Mouse (Mus musculus): ENCODE measurements at regions not wholly inside any gene's neighbourhood (a gene's known extent, or its start where the extent isn't known, plus 50 kb on each side); places are given as distances from the start of the nearest gene placed in this dataset.

DNA sequence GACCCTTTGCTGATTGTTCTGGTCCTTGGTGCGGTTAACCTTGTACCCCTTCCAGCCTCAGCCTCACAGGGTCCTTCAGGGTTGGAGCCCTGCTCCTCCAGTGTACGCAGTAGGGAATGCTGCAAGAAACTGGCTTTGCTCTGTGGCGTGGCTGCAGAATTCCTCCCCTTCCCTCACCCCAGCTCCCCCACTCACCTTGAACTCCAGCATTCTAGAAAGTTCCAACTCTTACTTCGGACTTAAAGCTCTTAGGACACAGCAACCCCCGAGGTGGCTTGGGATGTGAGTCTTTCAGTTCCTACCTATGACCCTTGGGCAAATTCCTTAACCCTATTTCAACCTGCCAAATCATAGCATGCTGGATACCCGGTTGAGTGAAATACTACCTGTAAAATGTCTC lies 73.3 kb upstream of the 1700024P04Rik start:
- no peak for DNase-seq (ENCODE audit: low spot score in 2 of 2)

DNA sequence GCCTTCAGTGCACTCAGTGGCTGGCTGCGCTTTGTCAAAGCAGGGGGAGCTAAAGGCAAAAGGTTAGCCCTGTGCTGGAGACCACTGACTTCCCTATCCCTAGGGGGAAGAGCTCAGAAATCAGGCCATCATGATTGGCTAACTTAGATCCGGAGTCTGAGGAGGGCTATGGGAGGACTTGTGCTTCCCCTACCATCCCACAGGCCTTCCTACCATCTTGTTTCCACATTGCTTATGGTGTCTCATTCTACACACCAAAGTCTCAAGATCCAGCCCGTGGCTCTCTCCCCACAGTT lies 72.9 kb upstream of the 1700024P04Rik start:
- DNase-seq (ENCODE audit: low spot score in 2 of 2) = no peak

DNA sequence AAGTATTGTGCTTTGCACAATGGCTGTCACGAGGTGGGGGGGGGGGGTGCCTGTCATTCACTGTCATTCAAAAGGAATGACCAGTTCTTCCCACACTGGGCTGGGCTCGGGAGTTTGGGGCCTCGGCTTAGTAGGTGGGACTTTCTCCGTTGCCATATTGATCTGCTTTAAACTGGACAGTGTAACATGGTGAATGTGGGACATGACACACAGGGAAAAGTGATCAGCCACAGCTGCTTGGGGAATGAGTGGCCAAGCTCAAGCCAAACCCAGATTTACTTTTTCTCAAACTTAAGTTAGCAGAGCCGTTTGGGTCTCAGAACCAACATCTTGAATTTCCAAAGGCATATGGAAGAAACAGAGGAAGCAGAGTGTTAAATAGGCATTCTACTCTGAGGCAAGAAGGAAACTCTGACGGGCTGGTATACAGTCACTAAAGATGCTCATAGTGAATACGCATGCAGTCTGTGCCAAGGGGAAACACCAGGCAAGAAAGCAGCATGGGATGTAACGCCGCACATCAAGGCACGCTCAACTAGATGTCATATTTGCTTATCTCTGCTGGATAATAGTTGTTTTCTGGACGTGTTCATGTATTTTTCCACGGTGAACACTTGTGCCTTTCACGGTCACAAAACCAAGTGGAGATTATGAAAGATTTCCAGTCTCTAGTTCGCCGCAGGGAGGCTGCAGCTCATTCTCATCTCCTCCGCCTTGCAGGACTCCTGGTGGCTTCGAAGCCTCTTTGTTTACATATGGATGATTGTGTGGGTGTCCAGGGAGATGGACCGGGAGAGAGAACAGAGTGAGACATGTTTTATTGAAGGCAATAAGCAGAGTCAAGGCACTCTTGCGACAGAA lies 72.3 kb upstream of the 1700024P04Rik start:
- no peak for DNase-seq (ENCODE audit: low spot score in 2 of 2)

DNA sequence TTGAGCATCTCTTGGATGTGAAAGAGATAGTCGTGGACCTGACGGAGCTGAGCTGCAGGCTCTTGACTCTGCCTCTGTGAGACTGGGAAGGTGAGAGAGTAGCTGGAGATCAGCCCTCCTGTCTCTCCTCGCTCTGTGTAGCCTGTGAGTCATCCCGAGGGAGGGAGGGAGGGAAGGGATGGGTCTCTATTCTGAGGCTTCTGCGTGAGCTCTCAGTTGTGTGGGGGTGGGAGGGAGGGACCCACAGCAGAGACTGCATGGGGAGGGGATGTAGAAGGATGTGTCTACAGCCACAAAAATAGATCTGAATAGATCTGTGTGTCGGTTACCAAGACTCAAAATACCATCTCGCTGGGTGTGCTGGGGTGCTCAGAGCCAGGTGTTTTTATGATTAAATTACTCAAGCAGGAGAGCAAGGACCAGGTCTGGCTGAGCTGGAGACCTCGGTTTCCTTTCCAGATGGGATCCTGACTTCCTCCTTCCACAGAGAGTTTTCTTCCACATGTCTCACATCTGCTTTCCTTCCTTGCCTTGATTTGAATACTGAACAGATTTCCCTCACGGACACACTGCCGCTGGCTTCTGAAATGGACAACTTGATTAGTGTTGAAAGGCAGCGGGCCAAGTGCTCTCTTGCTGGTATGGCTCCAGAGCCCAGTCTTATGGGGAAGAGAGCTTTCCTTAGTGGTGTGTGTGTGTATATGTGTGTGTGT lies 71.4 kb upstream of the 1700024P04Rik start:
- DNase-seq (ENCODE audit: low spot score in 2 of 2) = peak in 1 of 2 experiments; percentile 70

DNA sequence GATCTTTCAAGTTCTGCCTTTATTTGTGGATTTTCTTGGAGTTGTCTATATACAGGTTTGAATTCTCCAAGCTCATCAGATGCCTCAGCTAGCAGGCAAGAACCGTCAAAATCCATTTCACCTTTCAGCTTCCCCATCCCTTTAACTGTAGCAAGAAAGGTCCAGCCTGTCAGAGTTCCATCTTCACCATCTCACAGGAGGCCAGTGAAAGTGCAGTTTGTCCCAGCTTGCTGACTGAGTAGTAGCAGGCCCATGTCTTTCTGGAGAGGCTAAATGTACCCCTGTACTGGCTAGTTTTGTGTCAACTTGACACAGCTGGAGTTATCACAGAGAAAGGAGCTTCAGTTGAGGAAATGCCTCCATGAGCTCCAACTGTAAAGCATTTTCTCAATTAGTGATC lies 67.7 kb upstream of the 1700024P04Rik start:
- no peak for DNase-seq (ENCODE audit: low spot score in 2 of 2)

DNA sequence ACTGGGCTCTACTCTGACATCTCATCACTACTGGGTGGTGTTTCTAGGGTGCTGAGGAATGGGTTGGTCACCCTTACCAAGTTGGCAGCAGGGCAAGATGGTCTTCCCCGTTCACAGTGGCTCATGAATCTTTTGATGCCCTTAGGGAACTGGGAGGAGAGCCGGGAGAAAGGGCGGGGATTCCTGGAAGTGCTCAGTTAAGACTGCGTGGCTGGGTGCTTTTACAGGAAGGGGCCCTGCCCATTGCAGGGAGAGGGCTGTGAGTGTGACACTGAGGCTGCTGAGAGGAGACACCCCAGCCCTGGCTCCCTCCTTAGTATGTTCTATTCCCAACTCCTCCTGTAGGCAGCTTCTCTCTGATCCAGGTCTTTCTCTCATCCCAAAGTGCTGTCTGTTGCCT lies 65.3 kb upstream of the 1700024P04Rik start:
- no peak for DNase-seq (ENCODE audit: low spot score in 2 of 2)

DNA sequence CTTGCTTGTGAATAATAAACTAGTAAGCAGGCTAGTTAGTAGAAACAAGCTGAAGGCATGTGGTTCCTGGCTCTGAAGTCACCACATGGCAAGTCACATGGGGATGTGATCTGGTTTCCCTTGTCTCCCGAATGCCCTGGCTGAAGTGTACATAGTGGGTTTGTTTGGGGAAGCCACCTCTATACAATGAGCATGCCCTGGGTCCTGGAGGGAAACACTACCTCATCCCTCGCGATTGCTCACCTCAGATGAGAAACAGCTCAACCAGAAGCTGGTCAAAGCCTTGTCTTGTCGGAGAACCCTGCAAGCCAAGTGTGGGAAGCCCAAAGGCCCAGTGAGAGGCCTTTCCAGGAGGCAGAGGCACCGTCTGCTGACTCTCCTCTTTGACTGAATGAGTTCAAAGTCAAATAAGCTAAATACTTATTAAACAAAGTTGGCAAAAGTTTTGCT lies 64.3 kb upstream of the 1700024P04Rik start:
- no peak for DNase-seq (ENCODE audit: low spot score in 2 of 2)

DNA sequence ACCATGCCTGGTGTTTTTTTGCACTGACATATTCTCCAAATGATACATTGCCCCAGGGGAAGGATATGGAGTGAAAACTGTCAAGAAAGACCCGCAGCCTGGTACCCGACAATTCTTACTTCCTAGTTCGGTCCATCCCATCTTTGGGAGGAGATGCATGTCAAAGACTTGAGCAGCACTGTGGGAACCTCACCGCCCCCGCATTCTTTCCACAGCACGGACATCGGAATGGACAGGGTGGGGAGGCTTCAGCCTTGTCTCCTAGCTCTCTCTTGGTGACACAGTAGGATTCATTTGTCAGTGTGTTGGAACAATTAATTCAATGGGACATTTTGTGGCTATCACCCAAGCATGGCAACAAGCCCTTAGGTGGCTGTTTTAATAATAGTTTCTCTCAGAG lies 62.9 kb upstream of the 1700024P04Rik start:
- no peak for DNase-seq (ENCODE audit: low spot score in 2 of 2)

DNA sequence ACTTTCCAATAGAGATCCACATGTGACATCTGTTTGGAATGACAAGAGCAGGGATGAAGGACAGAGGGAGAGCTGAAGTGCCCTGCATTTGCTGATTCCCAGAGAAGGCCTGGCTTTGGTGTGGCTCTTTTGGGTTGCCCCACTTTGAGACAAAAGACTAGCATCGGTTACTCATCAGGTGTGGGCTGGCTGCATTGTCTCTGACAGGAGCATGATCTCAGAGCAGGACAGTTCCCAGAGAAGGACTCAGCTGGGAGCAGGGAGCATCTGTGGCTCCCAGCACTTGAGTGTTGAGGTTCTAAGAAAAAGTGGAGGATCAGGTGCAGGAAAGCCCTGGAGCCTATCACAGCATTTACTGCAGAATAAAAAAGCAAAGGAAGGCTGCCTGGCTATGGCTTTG lies 62.4 kb upstream of the 1700024P04Rik start:
- DNase-seq (ENCODE audit: low spot score in 2 of 2) = no peak

DNA sequence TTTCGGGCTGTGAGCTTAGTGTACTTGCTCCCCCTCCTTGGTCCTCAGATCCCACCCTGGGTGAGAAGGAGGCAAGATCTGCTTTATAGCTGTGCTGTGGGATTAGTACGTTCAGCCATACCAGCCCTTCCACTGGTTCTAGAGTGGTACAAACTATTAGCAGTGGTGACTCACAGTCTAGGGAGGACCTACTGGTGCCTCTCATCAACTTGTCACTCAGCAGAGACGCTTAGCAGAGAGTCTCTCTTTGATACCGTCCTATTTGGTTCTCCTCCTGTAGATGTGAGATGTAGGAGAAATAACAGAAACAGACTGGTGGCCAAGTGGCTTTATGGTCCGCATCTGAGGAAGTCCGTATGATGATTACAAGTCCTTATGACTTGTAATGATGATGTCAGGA lies 57.7 kb upstream of the 1700024P04Rik start:
- DNase-seq (ENCODE audit: low spot score in 2 of 2) = no peak

DNA sequence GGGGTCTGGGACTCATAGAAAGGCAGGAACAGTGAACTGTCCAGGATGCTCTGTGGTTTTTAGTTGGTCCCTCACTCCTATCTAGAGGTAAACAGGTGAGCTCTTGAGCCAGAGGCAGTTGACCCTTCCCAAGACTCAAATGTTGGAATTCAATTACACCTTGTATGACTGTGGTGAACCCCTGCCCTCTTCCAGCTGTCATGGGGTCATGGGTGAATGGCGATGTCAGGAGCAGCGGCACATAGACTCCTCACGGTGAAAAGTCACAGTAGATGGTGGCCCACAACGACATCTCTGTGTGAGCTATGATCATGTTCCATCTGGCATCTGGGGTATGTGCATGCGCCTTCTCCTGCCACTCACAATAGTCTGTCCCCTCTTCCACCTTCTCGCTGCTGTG lies 56.9 kb upstream of the 1700024P04Rik start:
- no peak for DNase-seq (ENCODE audit: low spot score in 2 of 2)

DNA sequence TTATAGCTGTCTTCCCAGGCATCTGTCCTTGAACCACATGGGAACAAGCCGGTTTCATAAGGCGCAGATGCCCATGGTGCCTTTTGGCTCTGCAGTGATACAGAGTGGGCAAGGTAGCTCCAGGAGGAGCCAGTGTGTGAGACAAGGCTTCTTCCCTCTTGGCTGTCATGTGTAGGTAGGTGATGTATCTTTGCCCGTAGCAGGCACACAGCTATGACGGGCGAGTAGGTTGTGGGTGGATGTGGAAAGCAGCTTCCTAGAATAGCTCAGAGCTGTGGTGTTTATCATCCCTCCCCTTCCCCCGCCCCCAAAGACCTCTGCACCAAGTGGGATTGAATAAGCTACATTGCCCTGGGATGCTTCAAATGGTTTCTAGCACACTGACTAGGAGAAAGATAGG lies 56.5 kb upstream of the 1700024P04Rik start:
- peak in 1 of 2 experiments; percentile 87 for DNase-seq (ENCODE audit: low spot score in 2 of 2)

DNA sequence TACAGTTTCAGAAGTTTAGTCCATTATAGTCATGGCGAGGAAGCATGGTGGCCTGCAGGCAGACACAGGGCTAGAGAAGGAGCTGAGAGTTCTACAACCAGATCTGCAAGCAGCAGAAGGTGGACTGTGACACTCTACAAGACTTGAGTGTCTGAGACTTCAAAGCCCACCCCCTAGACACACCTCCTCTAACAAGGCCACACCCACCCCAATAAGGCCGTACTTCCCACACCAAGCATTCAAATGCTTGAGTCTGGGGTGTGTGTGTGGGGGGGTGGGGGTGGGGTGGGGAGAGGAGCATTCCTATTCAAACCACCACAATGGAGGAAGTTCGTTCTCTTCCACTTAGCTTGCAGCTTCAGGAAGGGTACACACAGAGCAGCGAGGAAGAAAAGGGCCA lies 55.8 kb upstream of the 1700024P04Rik start:
- no peak for DNase-seq (ENCODE audit: low spot score in 2 of 2)

DNA sequence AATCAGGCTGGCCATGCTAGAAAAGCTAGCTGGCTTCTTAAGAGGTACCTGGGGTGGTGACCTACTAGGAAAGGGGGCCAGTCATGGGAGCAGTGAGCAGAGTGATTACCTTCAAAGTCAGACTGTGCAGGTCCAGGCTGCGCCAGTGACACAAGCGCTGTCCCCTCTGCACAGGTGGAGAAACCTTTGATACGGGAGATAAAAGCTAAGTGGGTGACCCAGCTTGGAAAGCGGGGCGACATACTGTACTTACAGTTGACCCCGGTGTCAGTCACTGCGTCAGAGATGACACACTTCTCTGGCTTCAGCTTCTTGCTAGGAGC lies 54.7 kb upstream of the 1700024P04Rik start:
- DNase-seq (ENCODE audit: low spot score in 2 of 2) = no peak

DNA sequence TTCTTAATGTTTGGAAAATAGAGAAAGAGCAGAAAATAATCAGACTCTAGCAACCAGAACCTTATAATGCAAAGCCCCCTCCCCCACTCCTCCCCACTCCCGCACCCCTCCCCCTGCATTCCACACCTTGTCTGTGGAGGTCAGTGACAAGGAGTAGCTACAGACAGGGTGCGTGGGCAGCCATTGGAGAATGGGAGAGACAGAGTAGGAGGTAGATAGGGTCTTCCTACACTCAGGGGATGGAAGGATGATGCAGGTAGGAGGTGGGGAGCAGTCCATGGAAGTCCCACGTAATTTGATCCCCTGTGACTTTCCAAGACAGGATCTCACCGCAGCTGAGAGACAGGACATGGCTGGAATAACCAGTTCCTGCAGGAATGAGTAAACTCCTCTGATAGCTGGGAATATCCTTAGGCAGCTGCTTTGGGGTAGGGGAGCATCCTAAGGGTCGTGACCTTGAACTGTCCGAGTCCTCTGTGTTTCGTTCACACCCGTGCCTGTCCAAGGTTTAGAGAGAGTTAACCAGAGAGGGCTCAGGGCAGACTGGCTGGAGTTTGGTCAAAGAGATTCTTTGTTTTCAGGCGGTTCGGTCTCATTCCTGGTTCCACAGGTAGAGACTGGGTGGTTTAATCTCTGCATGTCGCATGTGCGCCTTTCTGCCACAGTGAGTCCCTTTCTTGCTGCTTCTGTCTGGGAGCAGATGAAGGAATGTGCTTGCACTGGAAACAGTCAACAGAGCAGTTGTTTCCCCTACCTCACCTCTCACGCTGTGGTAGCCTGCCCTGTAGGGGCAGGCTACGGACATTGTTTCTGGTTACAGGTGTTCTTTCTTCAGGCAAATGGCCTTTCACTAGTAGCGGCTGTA lies 54.1 kb upstream of the 1700024P04Rik start:
- no peak for DNase-seq (ENCODE audit: low spot score in 2 of 2)

DNA sequence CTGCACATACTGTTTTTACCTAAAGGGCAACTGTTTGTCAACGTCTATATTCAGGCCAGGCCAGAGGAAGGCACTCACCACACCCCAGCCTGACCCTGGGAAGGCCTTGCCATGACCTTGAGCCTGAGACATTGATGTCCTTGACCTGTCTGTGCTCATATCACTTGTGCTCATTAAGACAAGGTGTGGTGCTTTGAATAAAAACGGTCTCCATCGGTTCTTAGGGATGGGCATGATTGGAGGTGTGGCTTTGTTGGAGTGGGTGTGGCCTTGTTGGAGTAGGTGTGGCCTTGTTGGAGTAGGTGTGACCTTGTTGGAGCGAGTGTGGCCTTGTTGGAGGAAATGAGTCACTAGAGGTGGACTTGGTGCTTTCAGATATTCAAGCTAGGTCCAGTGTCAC lies 52.8 kb upstream of the 1700024P04Rik start:
- DNase-seq (ENCODE audit: low spot score in 2 of 2) = no peak
